Mouse (Mus musculus): Measurements from ENCODE around the gene Rab11b. TPM values are rescaled to one million over a fixed set of nuclear protein-coding genes. Genes with fewer than 3 reads are reported as not detected.

Rab11b gene
- polyA plus RNA-seq (2012; ENCODE audit: insufficient read depth, insufficient read length, missing spikeins) = 73.4 and 85.4 TPM in 2 replicates

GRCm38 (mm10) chr17:33760255-33761165 lies at the start of gene Rab11b:
Rab11b (minus strand) TSS chr17:33760530.
- H3K4me3 ChIP-seq (ENCODE audit: insufficient read depth, low read depth, low read length) = peak within 1 kb of the TSS; percentile 93
- peak within 1 kb of the TSS; percentile 100 for H3K27ac ChIP-seq (replicated peaks; ENCODE audit: low read depth, low read length)
- H3K4me1 ChIP-seq (ENCODE audit: control insufficient read depth, insufficient read depth, insufficient read length, low read length) = peaks cover 18% of the 10 kb centered on the region

- Histone ChIP-seq H3K4me3 (ENCODE audit: insufficient read depth, low read depth, low read length) (no peak overlapping the region), H3K27ac (replicated peaks; ENCODE audit: low read depth, low read length) (no peak overlapping the region), H3K4me1 (ENCODE audit: control insufficient read depth, insufficient read depth, insufficient read length, low read length) (no peaks in the 10 kb centered on the region)
These were observed 47.9 kb upstream of the Rab11b start for GRCm38 (mm10) chr17:33808192-33808591.

- no peak overlapping the region for H3K4me3 ChIP-seq (ENCODE audit: insufficient read depth, low read depth, low read length)
- H3K4me1 ChIP-seq (ENCODE audit: control insufficient read depth, insufficient read depth, insufficient read length, low read length) = no peaks in the 10 kb centered on the region
These were observed 47.0 kb upstream of the Rab11b start for GRCm38 (mm10) chr17:33807181-33807888.

DNA sequence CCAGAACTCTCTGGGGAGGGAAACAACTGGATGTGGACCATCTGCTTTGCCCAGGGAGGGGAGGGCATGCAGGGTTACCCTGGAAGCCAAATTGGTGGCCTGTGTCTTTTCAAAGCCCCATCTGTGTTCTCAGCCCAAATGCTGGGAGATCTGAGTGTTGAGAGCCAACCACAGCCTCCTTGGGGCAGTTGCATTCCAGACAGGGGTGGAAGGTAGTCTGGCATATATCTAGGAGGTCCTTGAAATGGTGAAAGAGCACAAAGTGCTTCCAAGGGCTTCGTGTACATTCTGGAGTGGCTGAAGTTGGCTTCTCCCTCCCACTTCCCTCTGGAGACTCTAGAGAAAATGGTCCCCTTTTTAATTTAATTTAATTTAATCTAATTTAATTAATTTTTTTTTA lies 44.4 kb upstream of the Rab11b start:
- H3K4me1 ChIP-seq (ENCODE audit: control insufficient read depth, insufficient read depth, insufficient read length, low read length) = no peaks in the 10 kb centered on the region
- H3K27ac ChIP-seq (replicated peaks; ENCODE audit: low read depth, low read length) = no peak overlapping the region

More at GRCm38 (mm10) chr17:33807181-33807888, 47.0 kb upstream of the Rab11b start:
- H3K27ac ChIP-seq (replicated peaks; ENCODE audit: low read depth, low read length) = no peak overlapping the region

GRCm38 (mm10) chr17:33804205-33804604 lies 43.9 kb upstream of the Rab11b start:
- Histone ChIP-seq H3K27ac (replicated peaks; ENCODE audit: low read depth, low read length) (no peak overlapping the region), H3K4me3 (ENCODE audit: insufficient read depth, low read depth, low read length) (no peak overlapping the region), H3K4me1 (ENCODE audit: control insufficient read depth, insufficient read depth, insufficient read length, low read length) (no peaks in the 10 kb centered on the region)

More for the DNA sequence above, 44.4 kb upstream of the Rab11b start:
- H3K4me3 ChIP-seq (ENCODE audit: insufficient read depth, low read depth, low read length) = no peak overlapping the region

DNA sequence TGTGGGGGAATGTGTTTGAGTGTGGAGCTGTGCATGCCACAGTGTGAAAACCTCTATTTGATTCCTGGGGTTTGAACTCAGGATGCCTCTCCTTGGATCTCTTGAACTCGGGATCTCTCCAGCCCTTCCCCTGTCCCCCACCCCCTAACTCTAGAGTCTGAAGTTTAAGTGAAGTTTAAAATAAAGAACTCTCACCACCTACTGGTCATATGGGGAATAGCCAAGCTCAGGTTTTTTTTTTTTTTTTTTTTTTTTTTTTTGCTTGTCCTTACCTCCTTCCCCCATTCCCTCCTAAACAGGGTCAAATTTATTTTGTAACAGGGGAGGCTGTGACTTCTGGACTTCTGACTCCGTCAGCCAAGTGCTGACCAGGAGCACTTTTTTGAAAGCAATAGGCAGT lies 41.9 kb upstream of the Rab11b start:
- Histone ChIP-seq H3K4me3 (ENCODE audit: insufficient read depth, low read depth, low read length) (no peak overlapping the region), H3K4me1 (ENCODE audit: control insufficient read depth, insufficient read depth, insufficient read length, low read length) (no peaks in the 10 kb centered on the region), H3K27ac (replicated peaks; ENCODE audit: low read depth, low read length) (no peak overlapping the region)

DNA sequence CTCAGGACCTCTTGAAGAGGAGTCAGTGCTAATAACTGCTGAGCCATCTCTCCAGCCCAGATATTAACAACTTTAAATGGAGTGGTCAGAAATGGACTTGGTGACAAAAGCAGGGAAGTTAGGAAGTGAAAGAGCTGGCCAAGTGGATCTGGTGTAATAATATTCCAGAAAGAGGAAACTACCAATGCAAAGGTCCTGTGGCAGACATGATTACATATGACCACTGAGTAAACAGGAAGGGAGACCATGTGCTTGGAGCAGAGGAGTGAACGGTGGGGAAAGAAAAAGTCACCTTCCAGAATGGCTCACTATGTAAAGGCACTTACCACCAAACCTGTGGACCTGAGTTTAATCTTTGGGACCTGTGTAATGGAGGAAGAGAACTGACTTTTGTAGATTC lies 38.9 kb upstream of the Rab11b start:
- H3K4me3 ChIP-seq (ENCODE audit: insufficient read depth, low read depth, low read length) = no peak overlapping the region
- peaks cover 7% of the 10 kb centered on the region for H3K4me1 ChIP-seq (ENCODE audit: control insufficient read depth, insufficient read depth, insufficient read length, low read length)
- no peak overlapping the region for H3K27ac ChIP-seq (replicated peaks; ENCODE audit: low read depth, low read length)

GRCm38 (mm10) chr17:33798306-33798705 lies 38.0 kb upstream of the Rab11b start:
- Histone ChIP-seq H3K27ac (replicated peaks; ENCODE audit: low read depth, low read length) (no peak overlapping the region; the same call in 1 of the 2 replicates), H3K4me3 (ENCODE audit: insufficient read depth, low read depth, low read length) (no peak overlapping the region), H3K4me1 (ENCODE audit: control insufficient read depth, insufficient read depth, insufficient read length, low read length) (peaks cover 7% of the 10 kb centered on the region)

DNA sequence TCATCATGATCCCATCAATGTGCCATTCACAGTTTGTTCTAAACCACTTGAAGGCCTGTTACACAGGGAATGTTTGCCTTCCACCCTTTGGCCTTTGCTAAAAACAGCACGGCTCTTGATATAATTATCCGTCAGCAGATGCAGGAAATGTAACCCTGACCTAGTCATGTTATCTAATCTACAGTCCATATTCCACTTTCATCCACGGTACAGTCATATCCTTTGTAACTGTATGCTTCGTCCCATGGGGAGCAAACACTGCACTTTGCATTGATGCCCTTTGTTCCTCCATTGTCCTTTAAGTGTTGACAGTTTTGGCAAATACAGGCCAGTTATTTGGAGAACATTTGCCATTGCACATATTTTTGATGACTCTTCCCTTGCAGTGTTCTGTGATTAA lies 28.4 kb upstream of the Rab11b start:
- Histone ChIP-seq H3K4me3 (ENCODE audit: insufficient read depth, low read depth, low read length) (no peak overlapping the region), H3K4me1 (ENCODE audit: control insufficient read depth, insufficient read depth, insufficient read length, low read length) (peaks cover 16% of the 10 kb centered on the region), H3K27ac (replicated peaks; ENCODE audit: low read depth, low read length) (peak overlapping the region; percentile 89)

DNA sequence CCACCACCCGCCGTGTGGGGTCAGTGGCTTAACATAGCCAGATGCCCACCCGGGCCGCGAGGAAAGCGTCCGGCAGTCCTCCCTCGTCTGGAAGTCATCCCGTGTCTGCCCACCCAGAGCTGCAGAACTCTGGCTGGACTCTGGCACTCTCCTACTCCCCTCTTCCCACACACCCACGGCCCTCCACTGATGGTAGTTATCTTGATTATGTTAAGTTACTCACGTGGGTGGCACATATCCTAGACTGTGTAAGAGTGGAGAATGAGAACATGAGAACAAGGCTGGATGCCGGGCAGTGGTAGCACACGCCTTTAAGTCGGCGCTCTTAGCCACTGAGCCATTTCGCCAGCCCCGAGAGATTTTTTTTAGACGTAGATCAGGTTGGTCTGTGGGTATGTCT lies 26.0 kb upstream of the Rab11b start:
- Histone ChIP-seq H3K4me3 (ENCODE audit: insufficient read depth, low read depth, low read length) (no peak overlapping the region), H3K4me1 (ENCODE audit: control insufficient read depth, insufficient read depth, insufficient read length, low read length) (peaks cover 25% of the 10 kb centered on the region), H3K27ac (replicated peaks; ENCODE audit: low read depth, low read length) (no peak overlapping the region)

- H3K4me3 ChIP-seq (ENCODE audit: insufficient read depth, low read depth, low read length) = no peak overlapping the region
- peaks cover 25% of the 10 kb centered on the region for H3K4me1 ChIP-seq (ENCODE audit: control insufficient read depth, insufficient read depth, insufficient read length, low read length)
- H3K27ac ChIP-seq (replicated peaks; ENCODE audit: low read depth, low read length) = peak overlapping the region; percentile 35; the same call in 1 of the 2 replicates
These were observed 24.6 kb upstream of the Rab11b start for GRCm38 (mm10) chr17:33784939-33785338.

GRCm38 (mm10) chr17:33783408-33783807 lies 23.1 kb upstream of the Rab11b start:
- H3K4me3 ChIP-seq (ENCODE audit: insufficient read depth, low read depth, low read length) = no peak overlapping the region
- peak overlapping the region; percentile 87 for H3K27ac ChIP-seq (replicated peaks; ENCODE audit: low read depth, low read length)
- H3K4me1 ChIP-seq (ENCODE audit: control insufficient read depth, insufficient read depth, insufficient read length, low read length) = peaks cover 22% of the 10 kb centered on the region

DNA sequence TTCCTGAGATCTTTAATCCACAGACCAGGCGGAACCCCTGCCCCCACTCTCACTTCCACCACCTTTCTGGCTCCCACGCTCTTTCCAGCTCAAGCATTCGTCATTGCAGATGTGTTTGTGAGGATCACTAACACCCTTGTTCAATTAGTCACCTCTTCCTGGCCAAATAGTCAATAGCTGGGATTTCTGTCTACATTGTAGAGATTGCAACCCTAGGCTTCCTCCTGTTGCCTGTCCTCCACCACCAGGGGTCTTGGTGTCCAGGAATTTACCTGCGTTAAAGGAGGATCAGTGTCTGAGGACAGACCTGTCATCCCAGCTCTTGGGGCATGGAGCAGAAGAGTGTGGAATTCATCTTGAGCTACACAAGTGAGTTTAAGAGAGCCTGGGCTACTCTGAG lies 21.7 kb upstream of the Rab11b start:
- peaks cover 20% of the 10 kb centered on the region for H3K4me1 ChIP-seq (ENCODE audit: control insufficient read depth, insufficient read depth, insufficient read length, low read length)
- H3K27ac ChIP-seq (replicated peaks; ENCODE audit: low read depth, low read length) = peak overlapping the region; percentile 98
- H3K4me3 ChIP-seq (ENCODE audit: insufficient read depth, low read depth, low read length) = peak overlapping the region; percentile 77

DNA sequence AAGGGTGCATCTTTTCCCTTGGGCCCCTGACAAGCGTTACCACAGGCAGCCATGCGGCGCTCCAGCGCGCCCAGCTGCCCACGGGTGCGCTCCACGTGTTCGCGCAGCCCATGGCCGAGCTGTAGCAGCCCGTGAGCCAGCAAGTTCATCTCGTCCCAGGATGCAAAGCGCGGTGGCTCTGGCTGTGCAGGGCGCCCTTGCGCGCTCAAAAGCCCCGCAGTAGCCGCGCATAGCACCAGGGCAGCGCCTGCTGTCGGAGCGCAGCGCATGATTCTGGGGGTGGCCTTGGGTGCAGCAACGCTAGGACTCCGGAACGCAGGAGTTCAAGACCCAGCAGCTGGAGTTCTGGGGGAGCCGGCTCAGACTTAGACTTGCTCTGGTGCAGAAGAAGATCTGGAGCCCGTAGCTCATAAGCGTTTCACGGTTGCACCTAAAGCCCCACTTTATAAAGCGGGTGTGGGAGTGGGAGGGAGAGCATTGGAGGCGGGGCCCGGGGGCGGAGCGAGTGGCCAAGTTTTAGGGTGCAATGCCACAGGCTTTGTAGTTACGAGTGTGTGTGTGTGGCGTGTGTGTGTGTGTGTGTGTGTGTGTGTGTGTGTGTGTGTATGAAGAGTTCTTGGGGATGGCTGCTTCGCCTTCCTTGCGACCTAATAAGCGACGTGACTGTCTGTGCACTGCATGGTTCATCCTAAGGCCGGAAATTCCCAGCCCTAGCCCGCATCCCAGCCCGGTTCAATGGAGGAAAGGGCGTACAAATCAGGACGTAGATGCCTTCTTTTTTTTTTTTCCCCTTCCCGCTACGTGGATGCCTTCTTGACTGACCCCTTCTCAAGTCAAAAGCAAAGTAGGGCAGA lies 21.0 kb upstream of the Rab11b start, which contains the start of gene Angptl4:
Angptl4 (minus strand) TSS at position 707 of the 854 bp plus-strand sequence.
- peak within 1 kb of the TSS; percentile 77 for H3K4me3 ChIP-seq (ENCODE audit: insufficient read depth, low read depth, low read length)
- peak within 1 kb of the TSS; percentile 98 for H3K27ac ChIP-seq (replicated peaks; ENCODE audit: low read depth, low read length)
- H3K4me1 ChIP-seq (ENCODE audit: control insufficient read depth, insufficient read depth, insufficient read length, low read length) = peaks cover 20% of the 10 kb centered on the region

All from brown adipose tissue, adult 24 weeks (tissue).